Mouse (Mus musculus) hematopoietic multipotent progenitor cell, adult 10-12 weeks (in vitro differentiated cells): Measurements from ENCODE around the gene Ngef. TPM values are rescaled to one million over a fixed set of nuclear protein-coding genes. Genes with fewer than 3 reads are reported as not detected.

Experiments used
- polyA plus RNA-seq: library from polyadenylated mRNA; stranded (reverse); fragments of >175 nt; gene quantifications from 2 replicates; pipeline ENCODE4 v1.2.3, GENCODE M21; 2012; ENCODE audit warnings: low replicate concordance

Ngef gene
- polyA plus RNA-seq, result not detected in 2 replicates

GRCm38 (mm10) chr1:87573800-87574215, at the start of gene Ngef:
Gene Ngef (minus strand): TSS chr1:87573870.

GRCm38 (mm10) chr1:87620211-87620668, 46.6 kb upstream of the Ngef start, which contains the start of gene Inpp5d:
Gene Inpp5d (plus strand): TSS chr1:87620312.

GRCm38 (mm10) chr1:87509561-87510165, 64.0 kb downstream of the Ngef start, which contains the start of gene Neu2:
Gene Neu2 (plus strand): TSS chr1:87509889.

GRCm38 (mm10) chr1:87469971-87470370, 103.7 kb downstream of the Ngef start, which contains the start of gene Snorc:
Gene Snorc (plus strand): TSS chr1:87470271.

Other genes starting within 250 kb of the Ngef start
- gene Gigyf2, start 246.9 kb downstream of the Ngef start, polyA plus RNA-seq, result 15.9 and 22.5 TPM in 2 replicates
- not detected in 2 replicates for gene Kcnj13, start 179.1 kb downstream of the Ngef start, polyA plus RNA-seq
- not detected in 2 replicates for gene Snorc, start 103.6 kb downstream of the Ngef start, polyA plus RNA-seq
- 0.43 TPM in 1 of 2 replicates, not detected in the other for gene Neu2, start 64.0 kb downstream of the Ngef start, polyA plus RNA-seq
- gene Inpp5d, start 46.4 kb upstream of the Ngef start, polyA plus RNA-seq, result 219 and 808 TPM in 2 replicates
- gene Atg16l1, start 182.0 kb upstream of the Ngef start, polyA plus RNA-seq, result 7.3 and 9.9 TPM in 2 replicates
- 0.34 and 0.56 TPM in 2 replicates for gene Sag, start 229.8 kb upstream of the Ngef start, polyA plus RNA-seq